Mouse (Mus musculus): ENCODE measurements around the gene Itih1.

- TF ChIP-seq CHD2 (IDR thresholded peaks at IDR 0.05; ENCODE audit: low read depth, low read length) (no peak), MAFK (IDR thresholded peaks at IDR 0.05; ENCODE audit: insufficient read depth, low read depth, low read length) (no peak), ZNF384 (IDR thresholded peaks at IDR 0.05; ENCODE audit: low read depth, low read length) (no peak), HCFC1 (IDR thresholded peaks at IDR 0.05; ENCODE audit: borderline replicate concordance, insufficient read depth, low read length) (no peak), ZC3H11A (IDR thresholded peaks at IDR 0.05; ENCODE audit: borderline replicate concordance, low read depth, low read length) (no peak)
Observed at GRCm38 (mm10) chr14:30930386-30930785, 12.7 kb downstream of the Itih1 start.
